Mouse (Mus musculus): ENCODE data around the gene Gm10644. TPM values are rescaled to one million over a fixed set of nuclear protein-coding genes. Genes with fewer than 3 reads are reported as not detected.
"Not testable (repeated sequence)": the region's sequence is repeated elsewhere in the genome, so short reads cannot be mapped to it uniquely, and the experiment has no call there.

Gm10644 gene
- polyA plus RNA-seq, 1 experiment from 2014 or later: 0.84 TPM

- Histone ChIP-seq H3K36me3 (peaks cover 36% of the 10 kb centered on the region), H3K27ac (peak overlapping the region; percentile 97), H3K27me3 (peaks cover 24% of the 10 kb centered on the region), H3K4me2 (peak overlapping the region; percentile 76), H3K4me3 (peak overlapping the region; percentile 76), H3K9ac (peak overlapping the region; percentile 90), H3K4me1 (replicated peaks) (peaks cover 35% of the 10 kb centered on the region), H3K9me3 (no peaks in the 10 kb centered on the region)
- ATAC-seq (ENCODE audit: low FRiP score): peak; percentile 71
- WGBS: 0% methylated on average over 45 of the region's 103 CpGs
Observed at GRCm38 (mm10) chr8:83996567-83997505, 41.8 kb upstream of the Gm10644 start.

- ATAC-seq (ENCODE audit: low FRiP score): peak; percentile 25
- H3K27ac ChIP-seq: peak overlapping the region; percentile 97; the same call in 1 of the 2 replicates
- peaks cover 16% of the 10 kb centered on the region for H3K27me3 ChIP-seq
- H3K9ac ChIP-seq: peak overlapping the region; percentile 90; the same call in 1 of the 2 replicates
- 17% methylated on average over 12 of the region's 12 CpGs for WGBS
- peaks cover 44% of the 10 kb centered on the region for H3K36me3 ChIP-seq
- H3K4me2 ChIP-seq: peak overlapping the region; percentile 76
- no peaks in the 10 kb centered on the region for H3K9me3 ChIP-seq
- H3K4me3 ChIP-seq: peak overlapping the region; percentile 76; the same call in 1 of the 2 replicates
- peaks cover 27% of the 10 kb centered on the region for H3K4me1 ChIP-seq (replicated peaks)
Observed at GRCm38 (mm10) chr8:83995973-83996372, 41.0 kb upstream of the Gm10644 start.

GRCm38 (mm10) chr8:83994030-83994429 lies 39.0 kb upstream of the Gm10644 start:
- WGBS: 91% methylated on average over 3 of the region's 3 CpGs

GRCm38 (mm10) chr8:83992488-83992887 lies 37.5 kb upstream of the Gm10644 start:
- H3K4me1 ChIP-seq (replicated peaks): peaks cover 9% of the 10 kb centered on the region
- no peak overlapping the region for H3K9ac ChIP-seq
- no peak overlapping the region for H3K27ac ChIP-seq
- WGBS: 87% methylated on average over 2 of the region's 2 CpGs
- H3K4me2 ChIP-seq: no peak overlapping the region
- no peak for ATAC-seq (ENCODE audit: low FRiP score)
- no peaks in the 10 kb centered on the region for H3K9me3 ChIP-seq
- no peaks in the 10 kb centered on the region for H3K27me3 ChIP-seq
- no peak overlapping the region for H3K4me3 ChIP-seq
- peaks cover 69% of the 10 kb centered on the region for H3K36me3 ChIP-seq

More at GRCm38 (mm10) chr8:83994030-83994429, 39.0 kb upstream of the Gm10644 start:
- ATAC-seq (ENCODE audit: low FRiP score): no peak
- Histone ChIP-seq H3K4me1 (replicated peaks) (peaks cover 14% of the 10 kb centered on the region), H3K9me3 (no peaks in the 10 kb centered on the region), H3K4me2 (no peak overlapping the region), H3K36me3 (peaks cover 53% of the 10 kb centered on the region), H3K4me3 (no peak overlapping the region), H3K9ac (no peak overlapping the region), H3K27ac (no peak overlapping the region), H3K27me3 (no peaks in the 10 kb centered on the region)

- Histone ChIP-seq H3K27me3 (no peaks in the 10 kb centered on the region), H3K27ac (no peak overlapping the region), H3K9me3 (no peaks in the 10 kb centered on the region), H3K9ac (no peak overlapping the region), H3K4me3 (no peak overlapping the region), H3K36me3 (peaks cover 90% of the 10 kb centered on the region), H3K4me2 (no peak overlapping the region), H3K4me1 (replicated peaks) (no peaks in the 10 kb centered on the region)
- ATAC-seq (ENCODE audit: low FRiP score): no peak
- 94% methylated on average over 14 of the region's 14 CpGs for WGBS
Observed at GRCm38 (mm10) chr8:83990170-83990569, 35.2 kb upstream of the Gm10644 start.

- Histone ChIP-seq H3K27me3 (no peaks in the 10 kb centered on the region), H3K4me1 (replicated peaks) (no peaks in the 10 kb centered on the region), H3K9ac (no peak overlapping the region), H3K36me3 (peaks cover 90% of the 10 kb centered on the region), H3K27ac (no peak overlapping the region), H3K9me3 (no peaks in the 10 kb centered on the region), H3K4me2 (no peak overlapping the region), H3K4me3 (no peak overlapping the region)
- ATAC-seq (ENCODE audit: low FRiP score): no peak
- 90% methylated on average over 7 of the region's 7 CpGs for WGBS
Observed at GRCm38 (mm10) chr8:83989243-83989642, 34.2 kb upstream of the Gm10644 start.

GRCm38 (mm10) chr8:83983222-83983621 lies 28.2 kb upstream of the Gm10644 start:
- Histone ChIP-seq H3K36me3 (peaks cover 80% of the 10 kb centered on the region), H3K4me1 (replicated peaks) (peaks cover 17% of the 10 kb centered on the region)
- H3K27ac ChIP-seq; H3K4me3 ChIP-seq; ATAC-seq (ENCODE audit: low FRiP score); H3K27me3 ChIP-seq; H3K9me3 ChIP-seq; H3K9ac ChIP-seq; H3K4me2 ChIP-seq: not testable (repeated sequence)
- WGBS: 100% methylated on average over 2 of the region's 2 CpGs

GRCm38 (mm10) chr8:83982449-83982848 lies 27.4 kb upstream of the Gm10644 start:
- no peak for ATAC-seq (ENCODE audit: low FRiP score)
- no peaks in the 10 kb centered on the region for H3K27me3 ChIP-seq

GRCm38 (mm10) chr8:83981533-83981932 lies 26.5 kb upstream of the Gm10644 start:
- H3K27me3 ChIP-seq: no peaks in the 10 kb centered on the region
- peaks cover 63% of the 10 kb centered on the region for H3K36me3 ChIP-seq
- no peak overlapping the region for H3K9ac ChIP-seq
- no peak overlapping the region for H3K4me3 ChIP-seq
- whole genome bisulfite sequencing: 98% methylated on average over 7 of the region's 7 CpGs
- no peak for ATAC-seq (ENCODE audit: low FRiP score)
- no peaks in the 10 kb centered on the region for H3K9me3 ChIP-seq
- H3K4me2 ChIP-seq: no peak overlapping the region
- peaks cover 34% of the 10 kb centered on the region for H3K4me1 ChIP-seq (replicated peaks)
- no peak overlapping the region for H3K27ac ChIP-seq

More at GRCm38 (mm10) chr8:83982449-83982848, 27.4 kb upstream of the Gm10644 start:
- Histone ChIP-seq H3K4me3 (no peak overlapping the region), H3K4me1 (replicated peaks) (peaks cover 25% of the 10 kb centered on the region), H3K36me3 (peaks cover 73% of the 10 kb centered on the region), H3K9me3 (no peaks in the 10 kb centered on the region), H3K9ac (no peak overlapping the region), H3K27ac (no peak overlapping the region), H3K4me2 (no peak overlapping the region)
- 85% methylated on average over 4 of the region's 4 CpGs for WGBS

GRCm38 (mm10) chr8:83980845-83981244 lies 25.8 kb upstream of the Gm10644 start:
- H3K4me3 ChIP-seq: no peak overlapping the region
- H3K36me3 ChIP-seq: peaks cover 57% of the 10 kb centered on the region
- no peak for ATAC-seq (ENCODE audit: low FRiP score)
- no peak overlapping the region for H3K9ac ChIP-seq
- no peaks in the 10 kb centered on the region for H3K9me3 ChIP-seq
- H3K4me2 ChIP-seq: no peak overlapping the region
- H3K27me3 ChIP-seq: no peaks in the 10 kb centered on the region
- no peak overlapping the region for H3K27ac ChIP-seq
- H3K4me1 ChIP-seq (replicated peaks): peaks cover 39% of the 10 kb centered on the region
- WGBS: 81% methylated on average over 8 of the region's 8 CpGs

GRCm38 (mm10) chr8:83980250-83980649 lies 25.2 kb upstream of the Gm10644 start:
- ATAC-seq (ENCODE audit: low FRiP score): peak; percentile 14; the same call in 1 of the 2 replicates
- Histone ChIP-seq H3K9me3 (no peaks in the 10 kb centered on the region), H3K36me3 (peaks cover 52% of the 10 kb centered on the region), H3K27me3 (no peaks in the 10 kb centered on the region), H3K9ac (no peak overlapping the region), H3K27ac (no peak overlapping the region), H3K4me2 (no peak overlapping the region), H3K4me1 (replicated peaks) (peaks cover 39% of the 10 kb centered on the region), H3K4me3 (no peak overlapping the region)
- 69% methylated on average over 1 of the region's 1 CpGs for WGBS

- H3K4me2 ChIP-seq: peak overlapping the region; percentile 15; the same call in 1 of the 2 replicates
- H3K4me1 ChIP-seq (replicated peaks): peaks cover 58% of the 10 kb centered on the region
- no peaks in the 10 kb centered on the region for H3K27me3 ChIP-seq
- no peak overlapping the region for H3K27ac ChIP-seq
- H3K9ac ChIP-seq: peak overlapping the region; percentile 46; the same call in 1 of the 2 replicates
- 67% methylated on average over 9 of the region's 9 CpGs for WGBS
- no peaks in the 10 kb centered on the region for H3K9me3 ChIP-seq
- H3K4me3 ChIP-seq: no peak overlapping the region
- peaks cover 34% of the 10 kb centered on the region for H3K36me3 ChIP-seq
- ATAC-seq (ENCODE audit: low FRiP score): no peak
Observed at GRCm38 (mm10) chr8:83978200-83978599, 23.2 kb upstream of the Gm10644 start.

Measured in hindbrain, embryonic 13.5 days (tissue).